Mouse (Mus musculus) liver, embryonic 15.5 days (tissue): ENCODE measurements around the gene Pou2f1. TPM values are rescaled to one million over a fixed set of nuclear protein-coding genes. Genes with fewer than 3 reads are reported as not detected.
A peak's percentile ranks its signal among the peaks of the same experiment; 100 is the strongest.

Source experiments
- ATAC-seq: fragments of 200-750 bp; cut with Nextera tagmentation; 2 replicates; pipeline ENCODE4 v1.8.0; 2017; ENCODE audit warnings: moderate number of reproducible peaks, mild to moderate bottlenecking, moderate library complexity; ENCODE audit not compliant: insufficient read depth
- H3K27ac ChIP-seq: fragments of 300-500 bp; sonication (generic); replicated peaks from 2 replicates; pipeline ENCODE4 v1.5.1; 2015; ENCODE audit warnings: mild to moderate bottlenecking, inconsistent platforms
- H3K27me3 ChIP-seq: fragments of 300-500 bp; sonication (generic); 2 replicates; pipeline ENCODE4 v1.6.1; 2015; ENCODE audit warnings: mild to moderate bottlenecking, inconsistent platforms
- H3K36me3 ChIP-seq: fragments of 300-500 bp; sonication (generic); replicated peaks from 2 replicates; pipeline ENCODE4 v1.6.1; 2015; ENCODE audit warnings: moderate library complexity, mild to moderate bottlenecking, inconsistent platforms
- H3K4me1 ChIP-seq: fragments of 300-500 bp; sonication (generic); replicated peaks from 2 replicates; pipeline ENCODE4 v1.6.1; 2015; ENCODE audit warnings: inconsistent platforms
- H3K4me2 ChIP-seq: fragments of 300-500 bp; sonication (generic); 2 replicates; pipeline ENCODE4 v1.6.1; 2015; ENCODE audit warnings: moderate library complexity, mild to moderate bottlenecking, inconsistent platforms
- H3K4me3 ChIP-seq: fragments of 300-500 bp; sonication (generic); replicated peaks from 2 replicates; pipeline ENCODE4 v1.5.1; 2015; ENCODE audit warnings: mild to moderate bottlenecking, inconsistent platforms
- H3K9ac ChIP-seq: fragments of 300-500 bp; sonication (generic); 2 replicates; pipeline ENCODE4 v1.6.1; 2015; ENCODE audit warnings: moderate library complexity, mild to moderate bottlenecking, inconsistent platforms
- H3K9me3 ChIP-seq: fragments of 300-500 bp; sonication (generic); replicated peaks from 2 replicates; pipeline ENCODE4 v1.6.1; 2016; ENCODE audit warnings: inconsistent platforms
- WGBS: fragments of 180-500 bp; shearing (Covaris S2); methylation state at CpG from one replicate; pipeline ENCODE4 v1.1.7; 2015; ENCODE audit warnings: mixed read lengths; ENCODE audit not compliant: insufficient replicate concordance; 5-methylcytosine and 5-hydroxymethylcytosine counted together
- polyA plus RNA-seq: library from polyadenylated mRNA; unstranded; fragments of >200 nt; fragmentation: Nextera tagmentation; extraction: Ambion mirVana; gene quantifications from 2 replicates; pipeline ENCODE4 v1.2.1, GENCODE M21; 2015

The Pou2f1 gene
- polyA plus RNA-seq, 1 experiment from 2014 or later = 3.0 TPM

- 71% methylated on average over 5 of the region's 5 CpGs for WGBS
- ATAC-seq = no peak
- no peaks in the 10 kb centered on the region for H3K9me3 ChIP-seq
These were observed 135.7 kb downstream of the Pou2f1 start for GRCm38 (mm10) chr1:165866630-165867280.

GRCm38 (mm10) chr1:165864864-165865795 lies 137.3 kb downstream of the Pou2f1 start:
- Histone ChIP-seq H3K9ac (no peak overlapping the region), H3K27ac (no peak overlapping the region), H3K36me3 (no peaks in the 10 kb centered on the region), H3K4me1 (peaks cover 6% of the 10 kb centered on the region), H3K4me3 (no peak overlapping the region), H3K4me2 (no peak overlapping the region), H3K27me3 (no peaks in the 10 kb centered on the region), H3K9me3 (no peaks in the 10 kb centered on the region)
- no peak for ATAC-seq
- 52% methylated on average over 14 of the region's 14 CpGs for WGBS

More at GRCm38 (mm10) chr1:165866630-165867280, 135.7 kb downstream of the Pou2f1 start:
- Histone ChIP-seq H3K36me3 (no peaks in the 10 kb centered on the region), H3K27ac (no peak overlapping the region), H3K4me2 (no peak overlapping the region), H3K4me1 (peaks cover 6% of the 10 kb centered on the region), H3K4me3 (no peak overlapping the region), H3K9ac (no peak overlapping the region), H3K27me3 (no peaks in the 10 kb centered on the region)

GRCm38 (mm10) chr1:165862059-165862458 lies 140.4 kb downstream of the Pou2f1 start:
- 78% methylated on average over 7 of the region's 7 CpGs for WGBS
- Histone ChIP-seq H3K27me3 (no peaks in the 10 kb centered on the region), H3K27ac (no peak overlapping the region), H3K4me2 (no peak overlapping the region), H3K4me1 (peaks cover 6% of the 10 kb centered on the region), H3K36me3 (no peaks in the 10 kb centered on the region), H3K9ac (no peak overlapping the region), H3K4me3 (no peak overlapping the region), H3K9me3 (no peaks in the 10 kb centered on the region)
- ATAC-seq = no peak

GRCm38 (mm10) chr1:165861235-165861609 lies 141.3 kb downstream of the Pou2f1 start:
- Histone ChIP-seq H3K9me3 (no peaks in the 10 kb centered on the region), H3K4me1 (peaks cover 6% of the 10 kb centered on the region), H3K27ac (no peak overlapping the region), H3K27me3 (no peaks in the 10 kb centered on the region), H3K4me2 (no peak overlapping the region), H3K9ac (no peak overlapping the region), H3K4me3 (no peak overlapping the region), H3K36me3 (no peaks in the 10 kb centered on the region)
- ATAC-seq = no peak
- 77% methylated on average over 3 of the region's 3 CpGs for WGBS

GRCm38 (mm10) chr1:165860373-165861234 lies 141.9 kb downstream of the Pou2f1 start:
- Histone ChIP-seq H3K9ac (no peak overlapping the region), H3K9me3 (no peaks in the 10 kb centered on the region), H3K36me3 (no peaks in the 10 kb centered on the region), H3K27ac (no peak overlapping the region), H3K27me3 (no peaks in the 10 kb centered on the region), H3K4me3 (no peak overlapping the region), H3K4me2 (no peak overlapping the region), H3K4me1 (peaks cover 5% of the 10 kb centered on the region)
- ATAC-seq = no peak
- WGBS = 49% methylated on average over 9 of the region's 9 CpGs

GRCm38 (mm10) chr1:165858356-165858755 lies 144.1 kb downstream of the Pou2f1 start:
- 72% methylated on average over 5 of the region's 5 CpGs for WGBS
- peaks cover 9% of the 10 kb centered on the region for H3K4me1 ChIP-seq
- H3K9me3 ChIP-seq = no peaks in the 10 kb centered on the region
- H3K27ac ChIP-seq = no peak overlapping the region
- no peak for ATAC-seq
- H3K4me2 ChIP-seq = no peak overlapping the region
- no peak overlapping the region for H3K4me3 ChIP-seq
- H3K9ac ChIP-seq = no peak overlapping the region
- no peaks in the 10 kb centered on the region for H3K27me3 ChIP-seq
- H3K36me3 ChIP-seq = no peaks in the 10 kb centered on the region

- Histone ChIP-seq H3K36me3 (no peaks in the 10 kb centered on the region), H3K27ac (no peak overlapping the region), H3K4me1 (peaks cover 9% of the 10 kb centered on the region), H3K27me3 (no peaks in the 10 kb centered on the region), H3K4me3 (no peak overlapping the region), H3K4me2 (no peak overlapping the region), H3K9ac (no peak overlapping the region), H3K9me3 (no peaks in the 10 kb centered on the region)
- ATAC-seq = no peak
- 76% methylated on average over 11 of the region's 11 CpGs for WGBS
These were observed 145.2 kb downstream of the Pou2f1 start for GRCm38 (mm10) chr1:165857279-165857678.

GRCm38 (mm10) chr1:165855759-165856545 lies 146.5 kb downstream of the Pou2f1 start:
- Histone ChIP-seq H3K36me3 (no peaks in the 10 kb centered on the region), H3K9ac (no peak overlapping the region), H3K27me3 (no peaks in the 10 kb centered on the region), H3K27ac (no peak overlapping the region), H3K9me3 (no peaks in the 10 kb centered on the region), H3K4me3 (no peak overlapping the region), H3K4me1 (peaks cover 9% of the 10 kb centered on the region), H3K4me2 (no peak overlapping the region)
- ATAC-seq = no peak
- WGBS = 60% methylated on average over 9 of the region's 9 CpGs

- Histone ChIP-seq H3K4me1 (peaks cover 20% of the 10 kb centered on the region), H3K4me3 (no peak overlapping the region), H3K27ac (no peak overlapping the region), H3K9ac (no peak overlapping the region), H3K27me3 (no peaks in the 10 kb centered on the region), H3K9me3 (no peaks in the 10 kb centered on the region), H3K36me3 (no peaks in the 10 kb centered on the region), H3K4me2 (no peak overlapping the region; the same call in 1 of the 2 replicates)
- 35% methylated on average over 10 of the region's 10 CpGs for WGBS
- 0 out of 2 replicates have a peak, but pooled peaks have one; percentile 39 for ATAC-seq
These were observed 148.6 kb downstream of the Pou2f1 start for GRCm38 (mm10) chr1:165853729-165854420.
